Mouse (Mus musculus) CD4-positive helper T cell, adult 2 months (primary cell): ENCODE measurements around the gene Imp3.
"Not testable (repeated sequence)": the region's sequence is repeated elsewhere in the genome, so short reads cannot be mapped to it uniquely, and the experiment has no call there.

ENCODE experiments used
- DNase-seq: peaks from one replicate; pipeline ENCODE4 v3.0.0-alpha.2; 2012; ENCODE audit warnings: low read depth, missing footprints, low spot score

The Imp3 gene

GRCm38 (mm10) chr9:56937223-56938160, at the start of gene Imp3:
TSS of gene Imp3 (plus strand) at chr9:56937475.
- peak; percentile 95 for DNase-seq

GRCm38 (mm10) chr9:56887581-56887980, 49.7 kb upstream of the Imp3 start:
- DNase-seq: no peak

- peak; percentile 72 for DNase-seq
Measured at GRCm38 (mm10) chr9:56889817-56890216, 47.5 kb upstream of the Imp3 start.

GRCm38 (mm10) chr9:56890522-56891250, 46.6 kb upstream of the Imp3 start:
- no peak for DNase-seq

GRCm38 (mm10) chr9:56891517-56892011, 45.7 kb upstream of the Imp3 start:
- DNase-seq: peak; percentile 70

- no peak for DNase-seq
Measured at GRCm38 (mm10) chr9:56892111-56892510, 45.2 kb upstream of the Imp3 start.

GRCm38 (mm10) chr9:56893313-56893712, 44.0 kb upstream of the Imp3 start:
- DNase-seq: no peak

GRCm38 (mm10) chr9:56894006-56894405, 43.3 kb upstream of the Imp3 start:
- no peak for DNase-seq

- DNase-seq: no peak
Measured at GRCm38 (mm10) chr9:56896779-56897178, 40.5 kb upstream of the Imp3 start.

- DNase-seq: no peak
Measured at GRCm38 (mm10) chr9:56899409-56899808, 37.9 kb upstream of the Imp3 start.

- no peak for DNase-seq
Measured at GRCm38 (mm10) chr9:56900060-56900459, 37.2 kb upstream of the Imp3 start.

- DNase-seq: no peak
Measured at GRCm38 (mm10) chr9:56900571-56900970, 36.7 kb upstream of the Imp3 start.

GRCm38 (mm10) chr9:56901187-56901586, 36.1 kb upstream of the Imp3 start:
- no peak for DNase-seq

- DNase-seq: no peak
Measured at GRCm38 (mm10) chr9:56903662-56904061, 33.6 kb upstream of the Imp3 start.

- no peak for DNase-seq
Measured at GRCm38 (mm10) chr9:56907549-56907948, 29.7 kb upstream of the Imp3 start.

GRCm38 (mm10) chr9:56909991-56910390, 27.3 kb upstream of the Imp3 start:
- not testable (repeated sequence) for DNase-seq

GRCm38 (mm10) chr9:56911017-56911416, 26.3 kb upstream of the Imp3 start:
- no peak for DNase-seq

- DNase-seq: no peak
Measured at GRCm38 (mm10) chr9:56913991-56914390, 23.3 kb upstream of the Imp3 start.

GRCm38 (mm10) chr9:56915116-56915515, 22.2 kb upstream of the Imp3 start:
- DNase-seq: no peak

GRCm38 (mm10) chr9:56915695-56916410, 21.4 kb upstream of the Imp3 start:
- no peak for DNase-seq

GRCm38 (mm10) chr9:56917131-56917530, 20.1 kb upstream of the Imp3 start:
- no peak for DNase-seq

GRCm38 (mm10) chr9:56918466-56918865, 18.8 kb upstream of the Imp3 start:
- no peak for DNase-seq
